Mouse (Mus musculus) heart, embryonic 10.5 days (tissue): ENCODE results near the gene Wap. TPM values are rescaled to one million over a fixed set of nuclear protein-coding genes. Genes with fewer than 3 reads are reported as not detected.

ENCODE experiments used
- DNase-seq: peaks from one replicate; pipeline ENCODE4 v3.0.0-alpha.2; 2017; ENCODE audit warnings: low spot score
- H3K27ac ChIP-seq: fragments of 300-500 bp; sonication (generic); 2 replicates; pipeline ENCODE4 v1.5.1; 2016; ENCODE audit warnings: mild to moderate bottlenecking
- H3K27me3 ChIP-seq: fragments of 300-500 bp; sonication (generic); 2 replicates; pipeline ENCODE4 v1.6.1; 2016; ENCODE audit warnings: mild to moderate bottlenecking; ENCODE audit not compliant: poor library complexity, insufficient read depth, severe bottlenecking
- H3K36me3 ChIP-seq: fragments of 300-500 bp; sonication (generic); 2 replicates; pipeline ENCODE4 v1.6.1; 2016; ENCODE audit warnings: mild to moderate bottlenecking, moderate library complexity
- H3K4me1 ChIP-seq: fragments of 300-500 bp; sonication (generic); 2 replicates; pipeline ENCODE4 v1.6.1; 2016; ENCODE audit warnings: mild to moderate bottlenecking
- H3K4me3 ChIP-seq: fragments of 300-500 bp; sonication (generic); 2 replicates; pipeline ENCODE4 v1.5.1; 2016; ENCODE audit warnings: mild to moderate bottlenecking, moderate library complexity
- H3K9me3 ChIP-seq: fragments of 300-500 bp; sonication (generic); 2 replicates; pipeline ENCODE4 v1.6.1; 2016; ENCODE audit warnings: mild to moderate bottlenecking, moderate library complexity
- WGBS: fragments of 180-500 bp; shearing (Covaris S2); methylation state at CpG from one replicate; pipeline ENCODE4 v1.1.7; 2016; 5-methylcytosine and 5-hydroxymethylcytosine counted together
- polyA plus RNA-seq: library from polyadenylated mRNA; unstranded; fragments of >200 nt; fragmentation: Nextera tagmentation; extraction: Ambion mirVana; gene quantifications from 2 replicates; pipeline ENCODE4 v1.2.1, GENCODE M21; 2016

Wap gene
- polyA plus RNA-seq, 1 experiment from 2014 or later, result not detected

DNA sequence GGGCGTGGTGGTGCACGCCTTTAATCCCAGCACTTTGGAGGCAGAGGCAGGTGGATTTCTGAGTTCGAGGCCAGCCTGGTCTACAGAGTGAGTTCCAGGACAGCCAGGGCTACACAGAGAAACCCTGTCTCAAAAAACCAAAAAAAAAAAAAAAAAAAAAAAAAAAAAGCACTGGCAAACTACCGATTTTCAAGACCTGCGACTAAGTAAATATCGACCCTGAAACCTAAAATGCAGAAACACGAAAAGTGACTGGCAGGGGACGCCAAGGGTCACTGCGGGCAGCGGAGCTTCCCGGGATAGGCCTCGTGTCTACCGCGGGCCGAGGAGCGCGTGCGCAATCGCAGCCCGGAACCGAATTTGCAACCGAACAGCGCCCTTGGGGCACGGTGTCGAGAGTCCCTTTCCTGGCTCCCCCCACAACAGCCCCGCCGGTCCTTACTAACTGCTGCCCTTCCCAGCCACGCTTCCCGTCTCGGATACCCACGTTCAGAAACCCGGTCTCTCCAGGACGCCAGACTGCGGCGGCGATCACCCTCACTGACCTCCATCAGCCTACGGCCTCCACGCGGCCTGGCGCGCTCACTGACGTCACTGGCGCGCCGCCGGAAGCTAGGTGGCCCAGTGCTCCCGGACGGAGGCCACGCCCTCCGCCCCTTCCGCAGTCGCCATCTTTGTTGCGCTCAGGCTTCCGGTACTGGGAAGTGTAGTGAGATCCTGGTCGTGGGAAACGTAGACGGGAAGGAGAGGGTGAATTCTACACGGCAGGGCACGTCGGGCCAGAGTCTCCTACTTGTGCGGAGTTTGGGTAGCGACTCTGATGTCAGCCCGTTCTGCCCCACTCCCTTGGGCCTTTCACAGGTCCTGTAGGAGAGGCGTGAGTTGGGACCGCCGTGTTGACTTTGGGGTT, 12.7 kb downstream of the Wap start, which contains the start of gene Tbrg4:
TSS of gene Tbrg4 (minus strand) at position 590 of the 910 bp plus-strand sequence.
- peak within 1 kb of the TSS; percentile 97 for H3K27ac ChIP-seq
- peaks cover 22% of the 10 kb centered on the region for H3K4me1 ChIP-seq
- peak within 1 kb of the TSS; percentile 91 for H3K4me3 ChIP-seq
- no peaks in the 10 kb centered on the region for H3K27me3 ChIP-seq
- DNase-seq, result peak; percentile 96
- H3K9me3 ChIP-seq, result no peaks in the 10 kb centered on the region
- under 1% methylated on average over 66 of the region's 66 CpGs for WGBS
- H3K36me3 ChIP-seq, result peaks cover 40% of the 10 kb centered on the region

- peaks cover 22% of the 10 kb centered on the region for H3K4me1 ChIP-seq
- WGBS, result 62% methylated on average over 14 of the region's 14 CpGs
- no peaks in the 10 kb centered on the region for H3K9me3 ChIP-seq
- peaks cover 49% of the 10 kb centered on the region for H3K36me3 ChIP-seq
- peak overlapping the region; percentile 97 for H3K27ac ChIP-seq
- H3K4me3 ChIP-seq, result peak overlapping the region; percentile 91
- DNase-seq, result no peak
- H3K27me3 ChIP-seq, result no peaks in the 10 kb centered on the region
These were observed 13.6 kb downstream of the Wap start for GRCm38 (mm10) chr11:6624619-6625382.

DNA sequence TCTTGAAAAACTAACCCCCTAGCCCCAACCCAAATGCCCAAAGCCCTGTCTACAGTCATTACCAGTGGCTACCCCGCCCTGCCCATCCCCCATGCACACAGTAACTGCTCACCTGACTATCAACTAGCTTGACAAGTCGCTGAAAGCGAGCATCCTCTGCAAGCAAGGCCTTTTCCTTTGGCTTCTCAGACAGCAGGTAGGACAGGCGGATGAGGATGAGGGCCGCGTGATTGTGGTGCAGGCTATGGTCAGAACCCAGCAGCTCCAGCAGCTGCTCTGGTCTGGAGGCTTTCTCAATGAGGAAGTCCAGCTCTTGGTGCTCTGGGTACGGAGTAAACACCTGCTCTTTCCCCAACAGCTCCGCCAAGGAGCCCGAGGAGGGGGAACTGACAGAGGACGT, 14.7 kb downstream of the Wap start:
- peaks cover 22% of the 10 kb centered on the region for H3K4me1 ChIP-seq
- peaks cover 60% of the 10 kb centered on the region for H3K36me3 ChIP-seq
- no peak for DNase-seq
- WGBS, result 89% methylated on average over 10 of the region's 10 CpGs
- no peaks in the 10 kb centered on the region for H3K27me3 ChIP-seq
- peak overlapping the region; percentile 17; the same call in 1 of the 2 replicates for H3K4me3 ChIP-seq
- H3K9me3 ChIP-seq, result no peaks in the 10 kb centered on the region
- H3K27ac ChIP-seq, result no peak overlapping the region

GRCm38 (mm10) chr11:6615250-6616205, 22.9 kb downstream of the Wap start:
- Histone ChIP-seq H3K4me3 (no peak overlapping the region), H3K27ac (no peak overlapping the region), H3K9me3 (no peaks in the 10 kb centered on the region), H3K27me3 (no peaks in the 10 kb centered on the region), H3K36me3 (peaks cover 92% of the 10 kb centered on the region), H3K4me1 (no peaks in the 10 kb centered on the region)
- no peak for DNase-seq
- 90% methylated on average over 12 of the region's 12 CpGs for WGBS

DNA sequence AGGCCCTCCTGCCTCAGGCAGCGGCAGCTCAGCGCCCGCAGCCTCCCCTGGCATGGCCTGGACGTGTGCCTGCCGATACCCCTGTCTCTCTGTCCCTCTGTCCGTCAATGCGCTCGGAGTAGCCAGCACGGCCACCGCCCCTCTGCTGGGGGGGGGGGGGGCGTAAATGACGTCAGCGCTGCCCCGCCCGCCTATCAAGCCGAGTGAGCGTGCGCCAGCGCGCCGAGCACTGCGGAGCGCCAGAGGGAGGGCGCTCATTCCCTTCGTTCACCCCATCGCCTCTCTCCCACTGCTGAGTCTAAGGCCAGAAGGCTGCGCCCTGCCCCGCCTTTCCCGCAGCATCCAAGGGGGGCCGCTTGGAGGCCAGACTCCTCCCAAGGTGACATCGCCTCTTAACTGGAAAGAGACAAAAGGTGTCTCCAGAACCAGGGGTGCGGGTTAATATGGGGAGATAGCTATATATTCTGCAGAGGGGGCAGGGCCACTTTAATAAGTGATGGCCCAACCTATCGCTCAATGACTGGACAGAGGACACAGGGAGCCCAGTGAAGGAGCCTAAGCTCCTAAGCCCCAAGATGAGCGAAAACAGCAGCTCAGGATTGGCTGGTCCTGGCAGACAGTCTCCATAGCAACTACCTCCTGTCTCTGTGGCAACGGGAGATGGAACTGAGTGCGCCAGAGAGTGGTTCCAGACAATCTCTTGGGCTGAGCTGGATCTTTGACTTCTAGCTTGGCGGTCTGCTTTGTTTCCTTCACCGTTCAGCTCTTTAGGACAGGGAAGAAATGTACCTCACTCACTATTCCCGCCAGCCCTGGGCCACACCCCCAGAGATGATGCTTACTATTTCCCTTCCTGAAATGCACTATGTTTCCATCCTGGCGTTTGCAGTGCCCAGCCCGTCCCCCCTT, 32.7 kb downstream of the Wap start, which contains the start of gene Nacad:
TSS of gene Nacad (minus strand) at position 563 of the 909 bp plus-strand sequence.
- Histone ChIP-seq H3K27ac (peak within 1 kb of the TSS; percentile 25; the same call in 1 of the 2 replicates), H3K4me3 (peak within 1 kb of the TSS; percentile 57), H3K36me3 (peaks cover 4% of the 10 kb centered on the region), H3K9me3 (no peaks in the 10 kb centered on the region), H3K27me3 (peaks cover 65% of the 10 kb centered on the region), H3K4me1 (peaks cover 32% of the 10 kb centered on the region)
- no peak for DNase-seq
- 6% methylated on average over 38 of the region's 41 CpGs for WGBS

GRCm38 (mm10) chr11:6605021-6605481, 33.4 kb downstream of the Wap start:
- H3K4me3 ChIP-seq, result peak overlapping the region; percentile 57
- H3K9me3 ChIP-seq, result no peaks in the 10 kb centered on the region
- H3K27me3 ChIP-seq, result peaks cover 72% of the 10 kb centered on the region
- DNase-seq, result no peak
- 27% methylated on average over 10 of the region's 13 CpGs for WGBS
- H3K36me3 ChIP-seq, result no peaks in the 10 kb centered on the region; the same call in 1 of the 2 replicates
- H3K4me1 ChIP-seq, result peaks cover 38% of the 10 kb centered on the region
- peak overlapping the region; percentile 25; the same call in 1 of the 2 replicates for H3K27ac ChIP-seq

DNA sequence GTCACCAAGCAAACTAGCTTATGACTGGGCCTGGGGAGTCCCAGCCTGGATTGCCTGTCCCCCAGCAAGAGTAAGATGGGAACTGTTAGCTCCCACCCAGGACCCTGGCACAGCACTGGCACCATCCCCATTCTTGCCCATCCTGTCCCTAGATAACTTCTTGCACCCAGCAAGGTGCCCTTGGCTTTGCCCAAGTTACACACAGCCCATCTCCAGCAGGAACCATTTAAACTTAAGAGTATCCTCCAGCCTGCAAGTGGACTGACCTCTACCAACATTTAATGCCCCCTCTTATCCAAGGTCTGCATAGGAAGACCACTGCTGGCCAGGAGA, 33.9 kb downstream of the Wap start:
- Histone ChIP-seq H3K27ac (no peak overlapping the region), H3K36me3 (no peaks in the 10 kb centered on the region; the same call in 1 of the 2 replicates), H3K9me3 (no peaks in the 10 kb centered on the region), H3K4me1 (peaks cover 43% of the 10 kb centered on the region), H3K27me3 (peaks cover 76% of the 10 kb centered on the region), H3K4me3 (peak overlapping the region; percentile 57)
- DNase-seq, result no peak

GRCm38 (mm10) chr11:6603887-6604603, 34.4 kb downstream of the Wap start:
- WGBS, result 27% methylated on average over 12 of the region's 12 CpGs
- Histone ChIP-seq H3K27me3 (peaks cover 76% of the 10 kb centered on the region), H3K36me3 (no peaks in the 10 kb centered on the region; the same call in 1 of the 2 replicates), H3K4me3 (peak overlapping the region; percentile 20), H3K27ac (no peak overlapping the region), H3K9me3 (no peaks in the 10 kb centered on the region), H3K4me1 (peaks cover 48% of the 10 kb centered on the region)
- peak; percentile 87 for DNase-seq

DNA sequence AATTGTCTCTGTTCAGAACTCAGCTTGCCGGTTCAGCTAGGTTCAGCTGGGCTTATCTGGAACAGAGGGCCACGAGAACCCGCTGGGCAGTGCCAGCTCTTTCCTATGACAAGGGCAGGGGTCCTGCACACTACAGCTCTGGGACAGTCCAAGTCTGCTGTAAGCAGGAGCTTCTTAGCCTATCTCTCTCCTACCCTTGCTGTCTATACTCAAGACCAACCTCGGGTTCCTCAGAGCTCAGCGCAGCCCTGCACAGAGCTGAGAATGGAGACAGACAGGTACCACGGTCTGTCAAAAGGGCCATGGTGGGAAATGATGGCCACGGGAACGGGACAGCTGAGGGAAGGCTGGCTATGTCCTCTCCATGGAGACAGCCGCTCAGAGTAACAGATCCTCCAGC, 35.2 kb downstream of the Wap start:
- no peak for DNase-seq
- Histone ChIP-seq H3K27ac (peak overlapping the region; percentile 18), H3K27me3 (peaks cover 76% of the 10 kb centered on the region), H3K4me3 (peak overlapping the region; percentile 20; the same call in 1 of the 2 replicates), H3K36me3 (peaks cover 7% of the 10 kb centered on the region; the same call in 1 of the 2 replicates), H3K9me3 (no peaks in the 10 kb centered on the region), H3K4me1 (peaks cover 56% of the 10 kb centered on the region)
- 79% methylated on average over 9 of the region's 9 CpGs for WGBS

- Histone ChIP-seq H3K4me1 (peaks cover 62% of the 10 kb centered on the region), H3K36me3 (peaks cover 12% of the 10 kb centered on the region), H3K27ac (no peak overlapping the region), H3K9me3 (no peaks in the 10 kb centered on the region), H3K4me3 (no peak overlapping the region), H3K27me3 (peaks cover 76% of the 10 kb centered on the region)
- WGBS, result 83% methylated on average over 9 of the region's 9 CpGs
- no peak for DNase-seq
These were observed 35.8 kb downstream of the Wap start for GRCm38 (mm10) chr11:6602662-6603061.
